Mouse (Mus musculus) v-Abl transformed pro-B cells (cell line): ENCODE measurements around the gene Tfr2.

Source experiments
- in situ Hi-C, 2 experiments: fragments of 400-800 bp; cut with MboI; formaldehyde crosslinking; loops; one replicate each; pipeline ENCODE4 v1.15.1; 2025; ENCODE audit not compliant: unreplicated experiment in 2 of 2

Gene Tfr2

DNA sequence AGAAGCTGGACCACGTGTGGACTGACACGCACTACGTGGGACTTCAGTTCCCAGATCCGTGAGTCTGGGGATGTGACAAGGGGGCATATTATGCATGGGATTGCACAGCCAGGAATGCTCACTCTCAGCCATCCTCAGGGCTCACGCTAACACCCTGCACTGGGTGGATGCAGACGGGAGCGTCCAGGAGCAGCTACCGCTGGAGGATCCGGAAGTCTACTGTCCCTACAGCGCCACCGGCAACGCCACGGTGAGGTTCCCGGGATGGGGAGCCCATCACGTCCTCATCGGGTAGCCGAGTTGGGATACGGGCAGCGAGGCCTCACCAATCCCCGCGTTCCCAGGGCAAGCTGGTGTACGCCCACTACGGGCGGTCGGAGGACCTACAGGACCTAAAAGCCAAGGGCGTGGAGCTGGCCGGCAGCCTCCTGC, 4.8 kb downstream of the Tfr2 start:
- in situ Hi-C loops = no loop called here

DNA sequence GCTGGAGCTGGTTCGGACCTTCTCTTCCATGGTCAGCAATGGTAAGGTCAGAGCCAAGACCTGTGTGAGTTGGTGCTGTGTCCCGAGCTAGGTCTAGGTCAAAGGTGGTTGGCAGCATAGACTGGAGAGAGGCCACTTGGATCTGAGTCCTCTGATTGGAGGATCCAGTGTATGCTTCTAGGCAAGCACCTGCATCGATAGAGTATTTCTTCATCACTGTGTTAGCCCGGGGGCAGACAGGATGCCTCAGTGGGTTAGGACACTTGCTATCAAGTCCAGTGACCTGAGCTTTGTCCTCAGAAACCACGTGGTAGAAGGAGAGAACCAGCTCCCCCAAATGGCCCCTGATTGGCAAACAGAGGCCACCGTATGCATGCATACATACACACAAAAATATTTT, 10.6 kb downstream of the Tfr2 start:
- in situ Hi-C loops = loop anchor here in 1 of 2 experiments (5.0 kb wide), 1 partner anchor 72 kb away; no protein-coding TSS in a partner anchor

DNA sequence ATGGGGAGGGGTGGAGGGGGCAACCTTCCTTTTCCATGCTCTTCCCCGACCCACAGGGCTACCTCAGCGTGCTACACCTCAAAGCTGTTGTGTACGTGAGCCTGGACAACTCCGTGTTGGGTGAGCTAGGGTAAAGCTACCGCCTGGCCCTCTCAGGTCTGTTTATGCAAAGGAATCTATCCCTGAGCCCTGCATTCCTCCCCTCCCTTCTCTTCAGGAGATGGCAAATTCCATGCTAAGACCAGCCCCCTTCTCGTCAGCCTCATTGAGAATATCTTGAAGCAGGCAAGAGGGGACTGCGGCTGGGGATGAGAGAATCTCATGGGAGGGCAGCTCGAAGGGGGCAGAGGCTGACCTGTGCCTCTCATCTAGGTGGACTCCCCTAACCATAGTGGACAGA, 13.1 kb downstream of the Tfr2 start:
- in situ Hi-C loops = loop anchor here in 1 of 2 experiments (5.0 kb wide), 1 partner anchor 70 kb away; no protein-coding TSS in a partner anchor

DNA sequence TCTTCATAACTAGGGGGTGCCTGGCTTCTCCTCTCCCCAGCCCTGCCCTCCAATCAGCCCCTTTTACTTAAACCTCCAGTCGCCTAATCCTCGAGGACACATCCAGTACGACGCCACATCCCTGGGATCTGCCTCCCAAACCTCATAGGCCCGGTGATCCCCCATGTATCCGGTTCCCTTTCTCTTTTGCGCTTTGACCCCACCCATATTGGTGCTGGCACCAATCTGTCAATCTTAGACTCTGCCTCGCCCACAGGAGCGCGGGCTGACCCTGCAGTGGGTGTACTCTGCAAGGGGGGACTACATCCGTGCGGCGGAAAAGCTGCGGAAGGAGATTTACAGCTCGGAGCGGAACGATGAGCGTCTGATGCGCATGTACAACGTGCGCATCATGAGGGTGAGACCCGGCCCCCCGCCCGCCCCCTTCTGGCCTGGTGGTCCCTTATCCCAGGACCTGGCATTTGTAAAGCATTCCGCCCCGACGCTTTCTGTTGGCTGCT, 14.1 kb downstream of the Tfr2 start:
- in situ Hi-C loops = loop anchor here in 1 of 2 experiments (5.0 kb wide), 1 partner anchor 69 kb away; no protein-coding TSS in a partner anchor

DNA sequence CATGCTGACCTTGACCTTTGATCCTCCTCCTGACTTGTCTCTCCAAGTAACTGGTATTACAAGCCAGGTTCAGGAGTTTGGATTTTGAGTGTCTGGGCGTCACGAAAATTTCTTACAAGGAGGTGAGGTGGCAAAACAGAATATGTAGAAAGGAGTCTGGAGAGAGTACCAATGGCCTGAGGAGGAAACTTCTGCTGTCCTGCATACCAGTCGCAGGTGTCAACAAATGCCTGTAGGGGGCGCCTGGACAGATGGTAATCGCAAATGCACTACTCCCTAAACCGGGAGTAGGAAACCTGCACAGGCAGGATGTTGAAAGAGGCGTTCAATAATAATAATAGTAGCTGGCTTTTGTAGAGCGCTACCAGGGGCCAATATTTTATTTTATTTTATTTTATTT, 15.3 kb downstream of the Tfr2 start:
- in situ Hi-C loops = loop anchor here in 1 of 2 experiments (5.0 kb wide), 1 partner anchor 67 kb away; no protein-coding TSS in a partner anchor

DNA sequence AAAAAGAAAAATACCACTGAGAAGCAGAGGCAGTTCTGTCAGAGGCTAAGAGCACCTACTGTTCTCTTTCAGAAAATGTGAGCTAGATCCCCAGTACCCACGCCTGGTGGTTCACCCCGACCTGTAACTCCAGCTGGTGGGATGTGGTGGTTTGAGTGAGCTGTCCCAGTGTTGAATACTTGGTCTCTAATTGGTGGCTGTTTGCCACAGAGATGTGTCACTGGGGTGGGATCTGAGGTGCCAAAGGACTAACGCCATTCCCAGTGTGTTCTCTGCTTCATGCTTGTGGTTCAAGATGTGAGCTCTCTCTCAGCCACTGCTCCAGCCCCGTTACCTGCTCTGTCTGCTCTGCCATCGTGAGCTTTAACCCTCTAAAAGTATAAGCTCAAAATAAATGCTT, 20.9 kb downstream of the Tfr2 start:
- in situ Hi-C loops = loop anchor here in 1 of 2 experiments (5.0 kb wide), 1 partner anchor 62 kb away; no protein-coding TSS in a partner anchor

DNA sequence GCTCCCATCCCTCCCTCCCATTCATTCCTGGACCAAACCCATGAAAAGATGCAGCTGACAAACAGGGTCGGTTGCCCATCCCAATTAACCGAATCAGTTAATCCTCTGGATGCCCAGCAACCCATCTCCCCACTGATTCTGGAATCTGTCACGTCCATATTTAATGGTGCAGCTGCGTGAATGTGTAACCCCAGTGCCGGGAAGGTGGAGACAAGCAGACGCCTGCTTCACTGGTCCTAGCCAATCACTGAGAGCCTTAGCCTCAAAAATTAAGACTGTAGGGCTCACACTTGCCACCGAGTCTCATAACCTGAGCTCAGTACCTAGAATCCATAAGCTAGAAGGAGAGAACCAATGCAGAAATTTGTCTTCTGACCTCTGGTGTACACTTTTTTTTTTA, 26.3 kb downstream of the Tfr2 start:
- in situ Hi-C loops = no loop called here

DNA sequence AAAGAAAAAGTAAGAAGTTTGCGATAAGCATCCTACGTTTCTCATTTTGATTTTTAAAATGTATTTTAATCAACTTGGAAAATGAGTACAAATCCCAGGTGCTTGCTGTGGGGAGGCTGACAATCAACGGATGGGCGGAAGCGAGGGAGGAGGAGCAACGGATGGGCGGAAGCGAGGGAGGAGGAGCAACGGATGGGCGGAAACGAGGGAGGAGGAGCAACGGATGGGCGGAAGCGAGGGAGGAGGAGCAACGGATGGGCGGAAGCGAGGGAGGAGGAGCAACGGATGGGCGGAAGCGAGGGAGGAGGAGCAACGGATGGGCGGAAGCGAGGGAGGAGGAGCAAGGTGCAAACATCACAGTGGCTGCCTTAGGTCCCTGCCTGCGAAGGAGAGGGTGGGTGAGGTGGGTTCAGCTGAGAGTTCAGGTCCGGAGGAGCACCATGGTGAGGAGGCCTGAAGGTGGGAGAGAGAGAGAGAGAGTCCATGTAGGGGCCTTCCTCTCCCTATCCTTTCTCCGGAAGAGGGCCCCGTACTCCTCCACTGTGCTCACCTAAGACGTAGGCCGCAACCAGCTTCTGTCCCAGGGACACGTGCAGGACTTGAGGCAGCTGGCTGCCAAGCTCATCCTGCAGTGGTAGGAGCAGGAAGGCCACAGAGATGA, 27.1 kb downstream of the Tfr2 start:
- in situ Hi-C loops = no loop called here

DNA sequence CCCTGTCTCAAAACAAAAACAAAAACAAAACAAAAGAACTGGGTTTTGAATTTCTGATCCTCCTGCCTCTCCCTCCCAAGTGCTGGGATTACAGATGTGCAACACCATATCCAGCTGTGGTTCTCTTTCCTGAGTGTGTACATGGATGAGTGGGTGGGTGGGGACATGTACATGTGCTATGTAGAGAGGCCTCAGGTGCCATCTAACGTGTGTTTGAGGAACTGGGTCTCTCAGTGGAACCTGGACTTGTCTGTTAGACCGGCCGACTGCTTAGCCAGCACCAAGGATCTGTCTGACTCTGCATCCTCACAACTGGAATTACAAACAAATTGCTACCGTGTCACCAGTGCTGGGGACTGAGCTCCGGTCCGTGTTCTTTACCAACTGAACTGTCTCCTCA, 28.0 kb downstream of the Tfr2 start:
- in situ Hi-C loops = no loop called here

DNA sequence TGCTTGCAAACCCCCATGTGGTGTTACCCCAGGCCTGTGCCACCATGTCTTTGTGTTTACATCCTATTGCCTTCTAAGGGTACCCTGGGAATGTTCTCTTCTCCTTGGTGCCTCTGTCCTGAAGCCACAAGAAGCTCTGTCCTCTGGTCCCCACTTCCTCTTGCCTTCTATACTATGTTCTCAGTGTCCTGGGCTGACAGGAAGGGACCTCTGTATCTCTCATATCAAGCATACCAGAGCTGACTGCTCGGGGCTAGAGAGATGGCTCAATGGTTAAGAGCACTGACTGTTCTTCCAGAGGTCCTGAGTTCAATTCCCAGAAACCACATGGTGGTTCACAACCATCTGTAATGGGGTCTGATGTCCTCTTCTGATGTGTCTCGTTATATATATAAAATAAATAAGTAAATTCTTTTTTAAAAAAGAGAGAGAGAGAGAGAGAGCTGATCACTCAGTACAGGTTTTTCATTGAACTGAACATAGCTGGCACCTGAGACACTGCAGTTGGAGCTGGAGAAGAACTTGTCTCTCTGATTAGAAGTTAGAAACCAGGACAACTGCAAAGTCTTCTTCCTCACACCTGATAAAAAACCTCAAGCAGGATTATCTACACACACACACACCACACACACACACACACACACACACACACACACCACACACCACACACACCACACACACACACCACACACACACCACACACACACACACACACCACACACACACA, 28.6 kb downstream of the Tfr2 start:
- in situ Hi-C loops = no loop called here

DNA sequence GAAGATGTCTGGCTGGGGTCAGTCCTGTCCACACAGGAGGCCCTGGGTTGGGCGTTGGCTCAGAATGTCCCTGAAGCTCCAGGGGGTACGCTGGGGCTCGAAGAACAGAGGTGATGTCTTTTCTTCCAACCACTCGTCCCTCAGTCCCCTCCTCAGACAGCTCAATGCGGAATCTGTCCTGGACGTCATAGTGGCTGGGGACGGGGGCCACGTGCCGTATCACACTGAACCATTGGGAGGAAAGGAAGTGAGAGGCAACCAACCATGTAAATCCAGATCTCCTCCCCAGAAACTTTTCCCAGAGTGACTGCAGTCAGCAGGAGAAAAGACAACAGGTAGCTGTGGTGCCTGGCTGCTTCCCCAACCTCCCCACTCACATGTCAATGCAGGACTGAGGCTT, 30.0 kb downstream of the Tfr2 start:
- in situ Hi-C loops = no loop called here

DNA sequence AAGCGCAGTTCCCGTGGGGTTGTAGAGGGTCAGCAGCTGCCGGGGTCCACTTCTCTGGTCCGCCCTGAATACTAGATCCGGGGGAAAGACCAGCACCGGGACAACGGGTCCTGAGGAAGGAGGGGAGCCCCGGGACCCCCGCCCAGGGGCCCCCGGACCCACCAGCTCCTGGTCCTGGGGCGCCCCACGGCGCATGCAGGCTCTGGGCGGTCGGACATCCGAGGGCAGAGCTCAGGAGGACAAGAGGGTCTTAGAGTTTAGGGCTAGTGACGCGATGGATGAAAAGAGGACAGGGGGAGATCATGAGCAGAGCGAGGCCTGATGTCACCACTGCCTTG, 30.6 kb downstream of the Tfr2 start:
- in situ Hi-C loops = loop anchor here in 1 of 2 experiments (5.0 kb wide), 1 partner anchor 68 kb away; the partner anchor contains the start of genes Epo and Gnb2

DNA sequence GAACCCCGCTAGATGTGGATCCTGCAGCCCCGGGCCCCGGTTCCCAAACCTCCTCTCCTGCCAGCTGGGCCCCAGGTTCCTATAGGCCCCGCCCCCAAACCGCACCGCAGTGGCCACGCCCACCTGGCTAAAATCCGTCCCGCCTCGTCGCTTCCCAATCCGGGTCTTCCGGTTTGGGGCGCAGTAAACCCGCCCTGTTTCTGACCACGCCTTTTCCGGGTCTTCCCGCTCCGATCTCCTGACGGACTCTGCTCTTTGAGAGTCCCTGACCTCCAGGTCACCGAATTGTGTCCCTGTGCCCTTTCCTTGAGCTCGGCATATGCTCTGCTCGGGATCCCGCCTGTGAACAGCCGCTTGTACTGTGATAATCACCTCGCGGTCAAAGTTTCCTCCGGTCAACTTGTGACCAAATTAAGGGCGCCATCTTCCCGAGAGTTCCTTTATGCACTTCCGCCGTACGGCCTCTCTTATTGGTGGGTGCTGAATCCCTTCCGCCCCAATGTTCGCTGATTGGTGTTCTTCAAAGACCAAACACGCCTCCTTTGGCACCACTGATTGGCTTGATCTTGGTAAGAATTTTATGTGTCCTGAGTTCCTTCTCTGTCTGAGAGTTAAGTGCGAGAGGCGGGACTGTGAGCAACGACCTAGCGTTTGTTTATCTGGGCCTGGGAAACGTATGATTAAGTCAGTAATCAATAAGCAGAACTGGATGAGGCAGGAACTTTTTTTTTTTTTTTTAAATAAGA, 31.2 kb downstream of the Tfr2 start, which contains the start of gene Mospd3:
Gene Mospd3 (minus strand): TSS at position 440 of the 746 bp plus-strand sequence.
- in situ Hi-C loops = loop anchor here in 1 of 2 experiments (5.0 kb wide), 1 partner anchor 68 kb away; the partner anchor contains the start of genes Epo and Gnb2

DNA sequence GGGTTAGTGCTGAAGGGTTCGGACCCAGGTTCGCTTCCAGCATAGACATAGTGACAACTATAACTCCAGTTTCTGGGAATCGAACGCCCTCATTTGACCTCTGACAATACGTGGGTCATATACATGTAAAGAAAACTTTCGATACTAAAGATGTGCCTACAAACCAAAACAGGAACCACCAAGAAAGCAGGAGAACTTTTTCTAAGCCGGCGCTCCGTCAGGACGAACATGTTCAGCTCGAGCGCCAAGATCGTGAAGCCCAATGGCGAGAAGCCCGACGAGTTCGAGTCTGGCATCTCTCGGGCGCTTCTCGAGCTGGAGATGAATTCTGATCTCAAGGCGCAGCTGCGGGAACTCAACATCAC, 31.7 kb downstream of the Tfr2 start:
- in situ Hi-C loops = loop anchor here in 1 of 2 experiments (5.0 kb wide), 1 partner anchor 69 kb away; the partner anchor contains the start of genes Epo and Gnb2

DNA sequence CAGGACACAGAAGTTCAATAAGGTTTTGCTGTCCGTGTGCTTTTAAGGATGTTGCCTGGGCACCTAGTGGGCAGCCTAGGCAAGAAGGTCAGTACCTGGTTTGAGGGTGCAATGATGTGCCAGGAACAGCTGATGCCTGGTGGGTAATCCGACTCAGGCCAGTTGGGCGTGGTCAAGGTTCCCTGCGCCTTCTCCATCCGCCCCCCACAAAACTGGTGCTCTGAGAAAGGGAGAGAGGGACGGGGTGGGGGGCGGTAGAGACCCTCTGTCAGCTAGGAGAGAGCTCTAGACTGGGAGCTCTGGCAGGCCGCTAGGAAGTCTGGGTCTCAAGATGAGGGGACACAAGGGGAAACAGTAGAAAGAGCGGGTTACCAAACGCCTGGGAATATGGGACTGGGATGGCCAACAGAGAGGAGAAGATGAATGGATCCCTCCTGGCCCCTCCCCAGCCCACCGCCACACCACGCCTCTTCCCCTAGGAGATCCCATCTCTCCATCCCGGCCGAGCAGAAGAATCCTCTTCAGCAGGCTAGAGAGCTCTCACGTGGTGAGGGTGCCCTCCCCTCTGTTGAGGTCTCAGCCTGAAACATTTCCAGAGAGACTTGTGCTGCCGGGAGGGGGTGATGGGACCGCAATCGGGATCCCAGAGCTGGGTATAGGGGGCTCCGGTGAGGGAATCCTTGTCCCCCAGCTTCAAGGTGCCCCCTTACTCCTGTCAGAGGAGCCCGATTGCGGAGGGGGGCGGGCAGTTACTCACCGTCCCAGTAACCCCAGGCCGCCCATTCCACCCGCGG, 38.4 kb downstream of the Tfr2 start:
- in situ Hi-C loops = no loop called here

DNA sequence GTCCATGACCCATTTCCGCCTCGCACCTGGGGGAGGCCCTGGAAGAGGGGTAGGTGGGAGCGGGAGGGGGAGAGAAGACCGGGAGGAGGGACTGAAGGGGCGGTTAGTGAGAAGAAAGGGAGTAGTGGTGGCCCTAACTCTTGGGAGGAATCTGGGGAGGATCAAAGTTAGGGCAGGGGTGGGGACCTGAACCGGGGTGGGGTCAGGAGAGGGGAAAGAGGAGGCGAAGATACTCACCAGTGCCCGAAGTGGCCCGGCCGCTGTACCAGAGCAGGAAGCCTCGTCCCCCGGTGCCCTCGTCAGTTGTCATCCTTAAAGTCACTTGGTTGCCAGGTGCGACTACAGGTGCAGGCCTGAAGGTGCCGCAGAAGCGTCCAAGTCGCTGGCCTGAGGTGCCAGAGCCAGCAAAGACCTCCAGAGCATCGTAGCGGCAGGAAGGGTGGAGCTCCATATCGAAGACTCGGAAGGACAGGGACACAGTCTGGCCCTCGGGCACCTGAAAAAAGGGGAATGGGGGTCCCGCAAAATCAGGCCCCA, 39.1 kb downstream of the Tfr2 start:
- in situ Hi-C loops = no loop called here

DNA sequence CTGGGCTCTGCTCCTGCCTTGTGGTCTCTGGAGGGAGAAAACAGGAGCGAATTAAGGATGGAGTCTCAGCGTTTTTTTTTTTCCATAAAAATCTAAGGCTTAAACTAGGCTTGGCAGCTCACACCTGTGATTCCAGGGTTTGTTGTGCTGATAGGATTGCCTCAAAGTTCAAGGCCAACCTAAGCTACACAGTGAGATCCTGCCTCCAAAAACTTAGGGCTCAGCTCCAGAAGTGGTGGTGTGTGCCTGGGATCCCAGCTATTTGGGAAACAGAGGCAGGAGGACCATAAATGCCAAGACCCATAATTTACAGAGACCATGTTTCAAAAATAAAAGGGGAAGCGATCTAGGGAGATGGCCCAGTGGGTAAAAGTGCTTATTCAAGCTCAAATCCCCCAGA, 39.7 kb downstream of the Tfr2 start:
- in situ Hi-C loops = no loop called here

DNA sequence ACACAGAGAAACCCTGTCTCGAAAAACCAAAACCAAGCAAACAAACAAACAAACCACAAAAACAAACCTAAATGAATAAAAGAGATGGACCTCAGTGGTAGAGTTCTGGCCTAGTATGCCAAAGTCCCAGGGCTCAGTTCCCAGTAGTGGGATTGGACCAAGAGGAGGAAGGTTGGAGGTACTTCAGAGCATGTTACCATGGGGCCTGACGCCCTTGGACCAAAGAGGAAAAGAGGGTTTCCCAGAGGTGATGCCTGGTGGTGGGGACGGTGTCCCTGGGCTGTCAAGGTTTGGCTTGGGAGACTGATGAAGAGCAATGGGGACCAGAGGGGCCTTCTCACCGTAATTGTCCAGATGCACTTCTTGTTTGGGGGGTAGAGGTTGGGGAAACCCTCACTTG, 40.4 kb downstream of the Tfr2 start:
- in situ Hi-C loops = no loop called here

DNA sequence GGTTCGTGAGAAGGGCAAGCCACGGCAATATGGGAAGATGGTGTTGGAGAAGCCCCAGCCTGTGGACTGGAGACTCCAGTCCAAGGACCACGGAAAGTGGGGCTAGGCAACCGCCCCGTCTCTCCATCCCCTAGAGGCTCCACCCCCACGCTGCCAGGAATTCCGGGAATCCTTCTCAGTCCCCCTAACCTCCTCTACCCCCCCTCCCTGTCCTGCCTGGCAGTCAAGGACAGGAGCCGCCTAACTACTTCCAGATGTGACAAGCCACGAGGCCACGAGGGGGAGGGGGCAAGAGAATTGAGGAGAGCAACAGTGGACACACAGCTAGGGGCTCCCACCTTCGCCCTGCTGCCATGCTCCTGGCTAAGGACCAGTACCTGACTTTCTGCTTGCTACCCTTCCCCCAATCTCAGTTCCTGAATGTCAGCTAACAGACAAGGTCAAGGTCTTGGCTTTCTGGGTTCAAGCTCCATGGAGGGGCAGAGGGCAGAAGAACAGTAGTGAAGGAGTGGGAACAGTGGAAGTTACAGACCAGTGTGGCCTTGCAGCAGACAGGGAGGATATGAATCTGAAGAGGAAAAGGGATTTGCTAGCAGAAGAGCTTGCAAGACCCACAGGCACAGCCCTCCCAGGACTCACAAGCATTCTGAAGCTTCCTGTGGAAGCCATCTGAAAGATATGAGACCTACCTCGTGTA, 41.1 kb downstream of the Tfr2 start:
- in situ Hi-C loops = no loop called here
